Mouse (Mus musculus): ENCODE data around the gene Srek1.

GRCm38 (mm10) chr13:103735330-103736007 lies 38.9 kb downstream of the Srek1 start:
- TF ChIP-seq GATA1 (IDR thresholded peaks at IDR 0.05; ENCODE audit: borderline replicate concordance, low read length) (no peak), FLI1 (IDR thresholded peaks at IDR 0.05; ENCODE audit: low read length) (no peak)
